Mouse (Mus musculus) spleen, adult 2 months (tissue): ENCODE results near the gene Atg4d.

Source experiments
- CTCF ChIP-seq: fragments of 200-500 bp; IDR thresholded peaks from 2 replicates; pipeline ENCODE4 v1.5.1; 2011; ENCODE audit warnings: mild to moderate bottlenecking, inconsistent platforms; ENCODE audit not compliant: insufficient read depth, insufficient read length, insufficient replicate concordance; ENCODE audit errors: extremely low read depth
- POLR2A ChIP-seq: fragments of 200-500 bp; IDR thresholded peaks from 2 replicates; pipeline ENCODE4 v1.6.1; 2011; ENCODE audit warnings: low read depth, low read length, inconsistent platforms

DNA sequence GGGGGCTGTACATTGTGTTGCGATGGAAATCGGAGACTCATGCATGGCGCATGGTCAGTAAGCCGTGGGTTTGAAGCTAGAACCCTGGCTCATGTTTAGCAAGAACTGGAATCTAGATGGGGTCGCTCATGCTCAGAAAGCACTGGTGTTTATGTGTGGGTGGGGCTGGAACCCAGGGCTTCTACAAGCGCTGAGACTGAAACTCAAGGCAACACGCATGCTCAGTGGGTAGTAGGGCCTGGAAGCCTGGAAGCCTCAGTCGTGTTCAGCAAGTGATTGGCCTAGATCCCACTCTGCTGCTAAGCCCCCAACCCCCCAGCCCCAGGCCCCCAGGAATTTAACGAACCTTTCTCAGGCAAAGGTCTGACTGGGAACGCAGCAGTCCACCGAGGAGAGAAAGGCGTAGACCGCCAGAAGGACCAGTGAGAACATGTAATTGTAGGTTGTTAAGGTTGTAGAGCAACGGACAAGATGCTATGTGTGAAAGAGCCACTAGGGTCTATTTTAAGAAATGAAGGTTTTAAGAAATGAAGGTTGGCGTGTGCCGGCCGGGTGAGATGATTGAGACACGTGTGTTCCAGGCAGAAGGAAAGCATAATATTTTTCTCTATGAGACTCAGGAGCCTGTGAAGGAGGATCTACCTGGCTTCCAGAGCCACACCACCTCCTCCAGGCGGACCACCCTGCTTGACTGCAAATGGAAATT lies 57.3 kb downstream of the Atg4d start:
- TF ChIP-seq CTCF (no peak), POLR2A (no peak)
